Mouse (Mus musculus) bone marrow macrophage, adult 2 months (primary cell): ENCODE measurements around the gene Jdp2.

Experiments used
- CTCF ChIP-seq: IDR thresholded peaks from 2 replicates; pipeline ENCODE4 v1.5.1; 2012; ENCODE audit warnings: low read depth, mild to moderate bottlenecking, low read length, moderate library complexity
- POLR2A ChIP-seq: IDR thresholded peaks from 2 replicates; pipeline ENCODE4 v1.6.1; 2012; ENCODE audit warnings: mild to moderate bottlenecking, low read depth, low read length, borderline replicate concordance

GRCm38 (mm10) chr12:85659319-85659718 is 60.5 kb downstream of the Jdp2 start:
- TF ChIP-seq CTCF (no peak), POLR2A (no peak)
